Mouse (Mus musculus) stomach, adult 2 months (tissue): Measurements from ENCODE around the gene Hexim1. TPM values are rescaled to one million over a fixed set of nuclear protein-coding genes. Genes with fewer than 3 reads are reported as not detected.

ENCODE experiments used
- polyA plus RNA-seq: library from polyadenylated mRNA; depleted of rRNA; stranded (reverse); fragments of >200 nt; gene quantifications from 2 replicates; pipeline ENCODE4 v1.2.3, GENCODE M21; 2012; rRNA removed

Hexim1 gene
- 4.0 and 4.1 TPM in 2 replicates for polyA plus RNA-seq

GRCm38 (mm10) chr11:103116008-103116818 lies at the start of gene Hexim1:
Gene Hexim1 (plus strand): TSS chr11:103116231.

GRCm38 (mm10) chr11:103101481-103101865 lies 14.6 kb upstream of the Hexim1 start, which contains the start of the genes Plcd3 and Acbd4:
Gene Plcd3 (minus strand): TSS chr11:103101658.
Gene Acbd4 (plus strand): TSS chr11:103101682.

GRCm38 (mm10) chr11:103131701-103132575 lies 15.9 kb downstream of the Hexim1 start, which contains the start of gene Hexim2:
Gene Hexim2 (plus strand): TSS chr11:103132429.

Other genes starting within 250 kb of the Hexim1 start
- 79.4 and 84.6 TPM in 2 replicates for gene Eftud2, start 235.2 kb upstream of the Hexim1 start, polyA plus RNA-seq
- 0.21 TPM in 1 of 2 replicates, not detected in the other for gene Ccdc103, start 235.0 kb upstream of the Hexim1 start, polyA plus RNA-seq
- not detected in 2 replicates for gene Fam187a, start 231.1 kb upstream of the Hexim1 start, polyA plus RNA-seq
- 1.6 and 2.5 TPM in 2 replicates for gene Gfap, start 215.3 kb upstream of the Hexim1 start, polyA plus RNA-seq
- gene Kif18b, start 191.1 kb upstream of the Hexim1 start, polyA plus RNA-seq = 1.7 and 2.3 TPM in 2 replicates
- 1.0 and 2.7 TPM in 2 replicates for gene C1ql1, start 169.5 kb upstream of the Hexim1 start, polyA plus RNA-seq
- gene Nmt1, start 88.0 kb upstream of the Hexim1 start, polyA plus RNA-seq = 4.6 and 5.0 TPM in 2 replicates
- gene Dcakd, start 87.9 kb upstream of the Hexim1 start, polyA plus RNA-seq = 32.2 and 34.9 TPM in 2 replicates
- gene Plcd3, start 14.6 kb upstream of the Hexim1 start, polyA plus RNA-seq = 16.8 and 24.3 TPM in 2 replicates
- 21.4 and 26.6 TPM in 2 replicates for gene Acbd4, start 14.5 kb upstream of the Hexim1 start, polyA plus RNA-seq
- 0.74 and 1.3 TPM in 2 replicates for gene Hexim2, start 16.2 kb downstream of the Hexim1 start, polyA plus RNA-seq
- gene Fmnl1, start 54.9 kb downstream of the Hexim1 start, polyA plus RNA-seq = 2.4 TPM in 2 replicates
- 1.4 TPM in 2 replicates for gene 1700023F06Rik, start 92.3 kb downstream of the Hexim1 start, polyA plus RNA-seq
- not detected in 2 replicates for gene Spata32, start 102.2 kb downstream of the Hexim1 start, polyA plus RNA-seq
- 8.2 and 10.5 TPM in 2 replicates for gene Map3k14, start 151.2 kb downstream of the Hexim1 start, polyA plus RNA-seq
- gene Arhgap27, start 247.5 kb downstream of the Hexim1 start, polyA plus RNA-seq = 84.4 and 98.7 TPM in 2 replicates